Mouse (Mus musculus): Measurements from ENCODE around the gene Chp1.

Chp1 gene

DNA sequence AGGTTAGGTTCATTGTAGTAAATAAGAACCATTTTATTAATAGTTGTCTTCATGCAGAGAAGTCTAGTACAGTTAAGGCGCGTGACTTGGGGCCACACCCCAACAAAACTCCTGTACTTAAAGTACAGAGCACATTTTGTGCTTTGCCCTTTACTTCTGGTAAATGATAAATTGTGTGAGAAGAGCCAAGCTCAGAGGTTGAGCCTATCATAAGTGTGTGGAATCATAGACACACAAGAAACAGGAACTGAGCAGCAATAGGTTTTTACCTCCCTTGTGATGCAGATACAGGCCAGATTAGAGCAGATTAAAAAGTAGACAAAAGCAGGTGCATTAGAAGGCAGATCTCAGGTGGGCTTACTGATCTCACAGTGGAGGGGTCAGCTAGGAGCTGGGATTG, 73.8 kb downstream of the Chp1 start:
- in situ Hi-C loops (cut with MboI, MseI), result no loop called here

Measured in T-helper 2 cell (primary cell).